Mouse (Mus musculus): ENCODE measurements around the gene S1pr4. TPM values are rescaled to one million over a fixed set of nuclear protein-coding genes. Genes with fewer than 3 reads are reported as not detected.

S1pr4 gene
- polyA plus RNA-seq, 1 experiment from 2014 or later: 0.15 TPM

GRCm38 (mm10) chr10:81467670-81468235, 32.2 kb downstream of the S1pr4 start:
- peaks cover 35% of the 10 kb centered on the region for H3K27me3 ChIP-seq (ENCODE audit: control insufficient read depth, insufficient read depth, low read length)
- peaks cover 2% of the 10 kb centered on the region for H3K4me1 ChIP-seq (replicated peaks; ENCODE audit: control insufficient read depth, insufficient read depth, low read length)
- H3K27ac ChIP-seq (ENCODE audit: low read depth, low read length): no peak overlapping the region
- no peak overlapping the region for H3K9ac ChIP-seq (ENCODE audit: low read depth, low read length)
- DNase-seq (ENCODE audit: low spot score) (no peak), ATAC-seq (ENCODE audit: low FRiP score) (no peak)
- no peak overlapping the region for H3K4me3 ChIP-seq (ENCODE audit: low read depth, low read length)
- no peaks in the 10 kb centered on the region for H3K9me3 ChIP-seq (ENCODE audit: control insufficient read depth, low read length)
- H3K36me3 ChIP-seq (ENCODE audit: control insufficient read depth, insufficient read depth, low read length): no peaks in the 10 kb centered on the region
- WGBS: 89% methylated on average over 16 of the region's 16 CpGs
- H3K4me2 ChIP-seq (replicated peaks; ENCODE audit: low read depth, low read length): no peak overlapping the region

- Histone ChIP-seq H3K27me3 (ENCODE audit: control insufficient read depth, insufficient read depth, low read length) (peaks cover 44% of the 10 kb centered on the region), H3K4me2 (replicated peaks; ENCODE audit: low read depth, low read length) (no peak overlapping the region), H3K27ac (ENCODE audit: low read depth, low read length) (no peak overlapping the region), H3K9ac (ENCODE audit: low read depth, low read length) (no peak overlapping the region), H3K36me3 (ENCODE audit: control insufficient read depth, insufficient read depth, low read length) (no peaks in the 10 kb centered on the region), H3K4me1 (replicated peaks; ENCODE audit: control insufficient read depth, insufficient read depth, low read length) (peaks cover 2% of the 10 kb centered on the region), H3K4me3 (ENCODE audit: low read depth, low read length) (no peak overlapping the region), H3K9me3 (ENCODE audit: control insufficient read depth, low read length) (no peaks in the 10 kb centered on the region)
- ATAC-seq (ENCODE audit: low FRiP score) (no peak), DNase-seq (ENCODE audit: low spot score) (no peak)
- 71% methylated on average over 14 of the region's 14 CpGs for WGBS
These were observed 33.1 kb downstream of the S1pr4 start for GRCm38 (mm10) chr10:81466881-81467280.

DNA sequence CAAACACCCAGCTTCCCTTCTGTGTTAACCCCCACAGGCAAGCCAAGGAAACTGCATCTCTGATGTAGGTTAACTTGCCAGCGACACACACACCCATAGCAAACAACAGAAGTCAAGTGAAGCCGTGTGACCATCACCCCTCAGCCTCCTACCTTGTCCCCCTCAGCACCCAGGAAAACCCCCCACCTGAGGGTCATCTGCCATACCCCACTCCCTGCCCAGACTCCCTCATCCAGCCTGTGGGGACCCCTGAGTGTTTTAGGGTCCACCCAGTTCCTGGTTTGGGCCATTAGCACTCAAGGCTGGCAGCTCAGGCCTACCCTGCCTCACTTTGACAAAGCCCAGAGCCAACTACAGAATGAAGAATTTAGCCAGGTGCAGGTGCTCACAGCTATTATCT, 33.9 kb downstream of the S1pr4 start:
- no peaks in the 10 kb centered on the region for H3K9me3 ChIP-seq (ENCODE audit: control insufficient read depth, low read length)
- WGBS: 83% methylated on average over 2 of the region's 2 CpGs
- ATAC-seq (ENCODE audit: low FRiP score) (no peak), DNase-seq (ENCODE audit: low spot score) (no peak)
- peaks cover 2% of the 10 kb centered on the region for H3K4me1 ChIP-seq (replicated peaks; ENCODE audit: control insufficient read depth, insufficient read depth, low read length)
- no peak overlapping the region for H3K27ac ChIP-seq (ENCODE audit: low read depth, low read length)
- H3K27me3 ChIP-seq (ENCODE audit: control insufficient read depth, insufficient read depth, low read length): peaks cover 51% of the 10 kb centered on the region
- no peak overlapping the region for H3K4me2 ChIP-seq (replicated peaks; ENCODE audit: low read depth, low read length)
- H3K9ac ChIP-seq (ENCODE audit: low read depth, low read length): no peak overlapping the region
- no peaks in the 10 kb centered on the region for H3K36me3 ChIP-seq (ENCODE audit: control insufficient read depth, insufficient read depth, low read length)
- no peak overlapping the region for H3K4me3 ChIP-seq (ENCODE audit: low read depth, low read length)

DNA sequence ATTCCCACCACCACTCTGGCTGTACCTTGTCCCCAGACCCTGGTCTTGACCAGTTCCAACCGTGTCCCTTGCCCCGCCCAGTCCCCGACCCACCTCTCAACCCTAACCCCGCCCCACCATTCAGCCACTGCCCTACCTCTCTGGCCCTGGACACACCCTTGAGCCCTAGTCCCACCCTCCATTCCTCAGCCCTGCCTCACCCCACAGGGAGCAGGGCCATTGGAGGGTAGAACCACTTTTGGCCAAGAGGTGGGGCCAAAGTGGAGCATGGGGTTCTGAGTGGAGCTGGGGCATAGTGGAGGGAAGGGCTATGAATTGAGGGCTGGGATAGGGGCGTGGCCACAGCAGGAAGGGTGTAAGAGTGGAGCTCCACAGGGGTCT, 34.7 kb downstream of the S1pr4 start:
- 4% methylated on average over 5 of the region's 5 CpGs for WGBS
- DNase-seq (ENCODE audit: low spot score) (no peak), ATAC-seq (ENCODE audit: low FRiP score) (peak; percentile 18; the same call in 1 of the 2 replicates)
- no peak overlapping the region for H3K27ac ChIP-seq (ENCODE audit: low read depth, low read length)
- H3K9ac ChIP-seq (ENCODE audit: low read depth, low read length): no peak overlapping the region
- H3K27me3 ChIP-seq (ENCODE audit: control insufficient read depth, insufficient read depth, low read length): peaks cover 58% of the 10 kb centered on the region
- no peak overlapping the region for H3K4me2 ChIP-seq (replicated peaks; ENCODE audit: low read depth, low read length)
- no peak overlapping the region for H3K4me3 ChIP-seq (ENCODE audit: low read depth, low read length)
- no peaks in the 10 kb centered on the region for H3K9me3 ChIP-seq (ENCODE audit: control insufficient read depth, low read length)
- no peaks in the 10 kb centered on the region for H3K36me3 ChIP-seq (ENCODE audit: control insufficient read depth, insufficient read depth, low read length)
- H3K4me1 ChIP-seq (replicated peaks; ENCODE audit: control insufficient read depth, insufficient read depth, low read length): peaks cover 2% of the 10 kb centered on the region

- peak; percentile 87 for ATAC-seq (ENCODE audit: low FRiP score)
- no peaks in the 10 kb centered on the region for H3K36me3 ChIP-seq (ENCODE audit: control insufficient read depth, insufficient read depth, low read length)
- H3K9me3 ChIP-seq (ENCODE audit: control insufficient read depth, low read length): no peaks in the 10 kb centered on the region
- H3K27me3 ChIP-seq (ENCODE audit: control insufficient read depth, insufficient read depth, low read length): peaks cover 60% of the 10 kb centered on the region
- H3K27ac ChIP-seq (ENCODE audit: low read depth, low read length): no peak overlapping the region
- WGBS: 4% methylated on average over 32 of the region's 33 CpGs
- peak overlapping the region; percentile 37 for H3K4me3 ChIP-seq (ENCODE audit: low read depth, low read length)
- peaks cover 2% of the 10 kb centered on the region for H3K4me1 ChIP-seq (replicated peaks; ENCODE audit: control insufficient read depth, insufficient read depth, low read length)
- peak; percentile 79 for DNase-seq (ENCODE audit: low spot score)
- H3K4me2 ChIP-seq (replicated peaks; ENCODE audit: low read depth, low read length): peak overlapping the region; percentile 57
- H3K9ac ChIP-seq (ENCODE audit: low read depth, low read length): peak overlapping the region; percentile 37; the same call in 1 of the 2 replicates
These were observed 35.3 kb downstream of the S1pr4 start for GRCm38 (mm10) chr10:81464405-81465264.

- ATAC-seq (ENCODE audit: low FRiP score): no peak
- no peaks in the 10 kb centered on the region for H3K36me3 ChIP-seq (ENCODE audit: control insufficient read depth, insufficient read depth, low read length)
- H3K27ac ChIP-seq (ENCODE audit: low read depth, low read length): no peak overlapping the region
- DNase-seq (ENCODE audit: low spot score): no peak
- no peak overlapping the region for H3K4me2 ChIP-seq (replicated peaks; ENCODE audit: low read depth, low read length)
- peaks cover 66% of the 10 kb centered on the region for H3K27me3 ChIP-seq (ENCODE audit: control insufficient read depth, insufficient read depth, low read length)
- no peak overlapping the region for H3K9ac ChIP-seq (ENCODE audit: low read depth, low read length)
- 76% methylated on average over 4 of the region's 4 CpGs for WGBS
- H3K4me3 ChIP-seq (ENCODE audit: low read depth, low read length): no peak overlapping the region; the same call in 1 of the 2 replicates
- H3K4me1 ChIP-seq (replicated peaks; ENCODE audit: control insufficient read depth, insufficient read depth, low read length): peaks cover 2% of the 10 kb centered on the region
- H3K9me3 ChIP-seq (ENCODE audit: control insufficient read depth, low read length): no peaks in the 10 kb centered on the region
These were observed 36.4 kb downstream of the S1pr4 start for GRCm38 (mm10) chr10:81463531-81463930.

- ATAC-seq (ENCODE audit: low FRiP score): no peak
- Histone ChIP-seq H3K27me3 (ENCODE audit: control insufficient read depth, insufficient read depth, low read length) (peaks cover 65% of the 10 kb centered on the region), H3K36me3 (ENCODE audit: control insufficient read depth, insufficient read depth, low read length) (no peaks in the 10 kb centered on the region), H3K9me3 (ENCODE audit: control insufficient read depth, low read length) (no peaks in the 10 kb centered on the region), H3K9ac (ENCODE audit: low read depth, low read length) (no peak overlapping the region), H3K27ac (ENCODE audit: low read depth, low read length) (no peak overlapping the region), H3K4me3 (ENCODE audit: low read depth, low read length) (no peak overlapping the region), H3K4me2 (replicated peaks; ENCODE audit: low read depth, low read length) (no peak overlapping the region), H3K4me1 (replicated peaks; ENCODE audit: control insufficient read depth, insufficient read depth, low read length) (peaks cover 2% of the 10 kb centered on the region)
- no peak for DNase-seq (ENCODE audit: low spot score)
- WGBS: 75% methylated on average over 7 of the region's 7 CpGs
These were observed 37.0 kb downstream of the S1pr4 start for GRCm38 (mm10) chr10:81462917-81463316.

GRCm38 (mm10) chr10:81462415-81462804, 37.5 kb downstream of the S1pr4 start:
- no peak for DNase-seq (ENCODE audit: low spot score)
- H3K9ac ChIP-seq (ENCODE audit: low read depth, low read length): no peak overlapping the region
- ATAC-seq (ENCODE audit: low FRiP score): no peak
- peaks cover 66% of the 10 kb centered on the region for H3K27me3 ChIP-seq (ENCODE audit: control insufficient read depth, insufficient read depth, low read length)
- no peak overlapping the region for H3K4me2 ChIP-seq (replicated peaks; ENCODE audit: low read depth, low read length)
- H3K9me3 ChIP-seq (ENCODE audit: control insufficient read depth, low read length): no peaks in the 10 kb centered on the region
- no peak overlapping the region for H3K27ac ChIP-seq (ENCODE audit: low read depth, low read length)
- 33% methylated on average over 7 of the region's 7 CpGs for WGBS
- no peaks in the 10 kb centered on the region for H3K36me3 ChIP-seq (ENCODE audit: control insufficient read depth, insufficient read depth, low read length)
- no peak overlapping the region for H3K4me3 ChIP-seq (ENCODE audit: low read depth, low read length)
- peaks cover 2% of the 10 kb centered on the region for H3K4me1 ChIP-seq (replicated peaks; ENCODE audit: control insufficient read depth, insufficient read depth, low read length)
